Mouse (Mus musculus) MEL (cell line): ENCODE measurements around the gene Map3k7cl. TPM values are rescaled to one million over a fixed set of nuclear protein-coding genes. Genes with fewer than 3 reads are reported as not detected.

Experiments used
- DNase-seq: peaks from one replicate; pipeline ENCODE4 v3.0.0; 2011; ENCODE audit warnings: low read depth, low spot score
- H3K27ac ChIP-seq: 2 replicates; pipeline ENCODE4 v1.5.1; 2012; ENCODE audit warnings: low read depth, mild to moderate bottlenecking, control low read depth, low read length, moderate library complexity; ENCODE audit not compliant: control insufficient read depth
- H3K27me3 ChIP-seq, 2 experiments: fragments of 150-350 bp in 1 of 2; sonication (generic) in 1 of 2; 2 replicates each; pipeline ENCODE4 v1.6.1; 2012; ENCODE audit warnings: low read length in 2 of 2, mild to moderate bottlenecking in 2 of 2, improper control_type of control experiment in 1 of 2, moderate library complexity in 1 of 2; ENCODE audit not compliant: insufficient read depth in 2 of 2, control insufficient read depth in 1 of 2
- H3K36me3 ChIP-seq, 2 experiments: 2 replicates each; pipeline ENCODE4 v1.6.1; 2012 to 2014; ENCODE audit warnings: low read length in 2 of 2, improper control_type of control experiment in 1 of 2, inconsistent platforms in 1 of 2, mild to moderate bottlenecking in 1 of 2; ENCODE audit not compliant: insufficient read depth in 2 of 2, control insufficient read depth in 1 of 2
- H3K4me1 ChIP-seq, 2 experiments: fragments of 150-350 bp in 1 of 2; sonication (generic) in 1 of 2; 2 replicates each; pipeline ENCODE4 v1.6.1; 2012; ENCODE audit warnings: low read length in 2 of 2, improper control_type of control experiment in 1 of 2, mild to moderate bottlenecking in 1 of 2; ENCODE audit not compliant: insufficient read depth in 2 of 2, control insufficient read depth in 1 of 2
- H3K4me3 ChIP-seq, 2 experiments: fragments of 150-350 bp in 1 of 2; sonication (generic) in 1 of 2; 2 replicates each; pipeline ENCODE4 v1.5.1; 2012; ENCODE audit warnings: low read depth in 2 of 2, low read length in 2 of 2, mild to moderate bottlenecking in 2 of 2, moderate library complexity in 2 of 2, control low read depth in 1 of 2, improper control_type of control experiment in 1 of 2; ENCODE audit not compliant: control insufficient read depth in 1 of 2, insufficient read depth in 1 of 2
- H3K79me2 ChIP-seq: 2 replicates; pipeline ENCODE4 v1.6.1; 2012; ENCODE audit warnings: mild to moderate bottlenecking, low read length, moderate library complexity; ENCODE audit not compliant: control insufficient read depth, poor library complexity, insufficient read depth
- H3K9ac ChIP-seq: 2 replicates; pipeline ENCODE4 v1.6.1; 2012; ENCODE audit warnings: low read depth, mild to moderate bottlenecking, control low read depth, low read length, moderate library complexity; ENCODE audit not compliant: control insufficient read depth, poor library complexity, severe bottlenecking
- H3K9me3 ChIP-seq: fragments of 150-350 bp; sonication (generic); replicated peaks from 2 replicates; pipeline ENCODE4 v1.6.1; 2012; ENCODE audit warnings: mild to moderate bottlenecking, low read length, improper control_type of control experiment, moderate library complexity; ENCODE audit not compliant: insufficient read depth
- BHLHE40 ChIP-seq: IDR thresholded peaks from 2 replicates; pipeline ENCODE4 v1.6.1; 2012; ENCODE audit warnings: low read depth, mild to moderate bottlenecking, inconsistent platforms, low read length, improper control_type of control experiment, borderline replicate concordance
- CHD1 ChIP-seq: IDR thresholded peaks from 2 replicates; pipeline ENCODE4 v1.6.1; 2012; ENCODE audit warnings: low read depth, mild to moderate bottlenecking, inconsistent platforms, low read length, improper control_type of control experiment
- CHD2 ChIP-seq: IDR thresholded peaks from 2 replicates; pipeline ENCODE4 v1.6.1; 2011; ENCODE audit warnings: low read length, improper control_type of control experiment
- E2F4 ChIP-seq: IDR thresholded peaks from 2 replicates; pipeline ENCODE4 v1.6.1; 2011; ENCODE audit warnings: low read depth, low read length, improper control_type of control experiment, borderline replicate concordance
- ELF1 ChIP-seq: IDR thresholded peaks from 2 replicates; pipeline ENCODE4 v1.6.1; 2014; ENCODE audit warnings: low read depth, mild to moderate bottlenecking, inconsistent platforms, low read length, improper control_type of control experiment, moderate library complexity
- EP300 ChIP-seq, 2 experiments: IDR thresholded peaks; 2 replicates each; pipeline ENCODE4 v1.6.1; 2011; ENCODE audit warnings: improper control_type of control experiment in 2 of 2, low read length in 2 of 2, low read depth in 1 of 2, mild to moderate bottlenecking in 1 of 2
- ETS1 ChIP-seq: IDR thresholded peaks from 2 replicates; pipeline ENCODE4 v1.6.1; 2012; ENCODE audit warnings: low read depth, mild to moderate bottlenecking, inconsistent platforms, low read length, improper control_type of control experiment, moderate library complexity
- GATA1 ChIP-seq: IDR thresholded peaks from 2 replicates; pipeline ENCODE4 v1.6.1; 2011; ENCODE audit warnings: low read depth, low read length, improper control_type of control experiment
- HCFC1 ChIP-seq: IDR thresholded peaks from 2 replicates; pipeline ENCODE4 v1.6.1; 2012; ENCODE audit warnings: low read depth, mild to moderate bottlenecking, inconsistent platforms, low read length, improper control_type of control experiment, moderate library complexity
- JUND ChIP-seq: IDR thresholded peaks from 2 replicates; pipeline ENCODE4 v1.6.1; 2011; ENCODE audit warnings: low read depth, mild to moderate bottlenecking, improper control_type of control experiment, low read length
- MAX ChIP-seq: IDR thresholded peaks from 2 replicates; pipeline ENCODE4 v1.6.1; 2011; ENCODE audit warnings: low read length, improper control_type of control experiment
- MAZ ChIP-seq: IDR thresholded peaks from 2 replicates; pipeline ENCODE4 v1.6.1; 2012; ENCODE audit warnings: low read depth, mild to moderate bottlenecking, inconsistent platforms, low read length, improper control_type of control experiment
- MEF2A ChIP-seq: IDR thresholded peaks from 2 replicates; pipeline ENCODE4 v1.6.1; 2014; ENCODE audit warnings: low read depth, mild to moderate bottlenecking, inconsistent platforms, low read length, improper control_type of control experiment; ENCODE audit not compliant: poor library complexity, insufficient replicate concordance, severe bottlenecking; ENCODE audit errors: extremely low read depth
- MYB ChIP-seq: IDR thresholded peaks from 2 replicates; pipeline ENCODE4 v1.6.1; 2011; ENCODE audit warnings: mild to moderate bottlenecking, low read depth, low read length, improper control_type of control experiment
- MYC ChIP-seq: IDR thresholded peaks from 2 replicates; pipeline ENCODE4 v1.6.1; 2011; ENCODE audit warnings: low read depth, mild to moderate bottlenecking, low read length, improper control_type of control experiment, moderate library complexity
- NELFE ChIP-seq: IDR thresholded peaks from 2 replicates; pipeline ENCODE4 v1.6.1; 2011; ENCODE audit warnings: low read depth, low read length, improper control_type of control experiment
- POLR2A ChIP-seq, 2 experiments: IDR thresholded peaks; 2 replicates each; pipeline ENCODE4 v1.6.1; 2011 to 2012; ENCODE audit warnings: low read length in 2 of 2, mild to moderate bottlenecking in 2 of 2, control low read depth in 1 of 2, improper control_type of control experiment in 1 of 2, low read depth in 1 of 2, moderate library complexity in 1 of 2; ENCODE audit not compliant: control insufficient read depth in 1 of 2, insufficient read depth in 1 of 2, poor library complexity in 1 of 2
- POLR2AphosphoS2 ChIP-seq: IDR thresholded peaks from 2 replicates; pipeline ENCODE4 v1.6.1; 2011; ENCODE audit warnings: low read length, improper control_type of control experiment
- SIN3A ChIP-seq: IDR thresholded peaks from 2 replicates; pipeline ENCODE4 v1.6.1; 2012; ENCODE audit warnings: low read length, improper control_type of control experiment, inconsistent platforms
- TAL1 ChIP-seq: IDR thresholded peaks from 2 replicates; pipeline ENCODE4 v1.6.1; 2012; ENCODE audit warnings: mild to moderate bottlenecking, inconsistent platforms, low read length, moderate library complexity, mixed read lengths
- TBP ChIP-seq: IDR thresholded peaks from 2 replicates; pipeline ENCODE4 v1.8.0; 2011; ENCODE audit warnings: low read depth, low read length, improper control_type of control experiment
- TCF12 ChIP-seq: IDR thresholded peaks from 2 replicates; pipeline ENCODE4 v1.6.1; 2014; ENCODE audit warnings: low read depth, mild to moderate bottlenecking, inconsistent platforms, low read length, improper control_type of control experiment, moderate library complexity
- UBTF ChIP-seq: IDR thresholded peaks from 2 replicates; pipeline ENCODE4 v1.6.1; 2012; ENCODE audit warnings: low read depth, mild to moderate bottlenecking, inconsistent platforms, low read length, improper control_type of control experiment, moderate library complexity, borderline replicate concordance; ENCODE audit not compliant: insufficient read depth
- USF1 ChIP-seq: IDR thresholded peaks from 2 replicates; pipeline ENCODE4 v1.6.1; 2014; ENCODE audit warnings: low read depth, mild to moderate bottlenecking, inconsistent platforms, low read length, improper control_type of control experiment, moderate library complexity
- ZC3H11A ChIP-seq: IDR thresholded peaks from 2 replicates; pipeline ENCODE4 v1.6.1; 2012; ENCODE audit warnings: low read depth, mild to moderate bottlenecking, inconsistent platforms, low read length, improper control_type of control experiment
- ZKSCAN1 ChIP-seq: IDR thresholded peaks from 2 replicates; pipeline ENCODE4 v1.6.1; 2012; ENCODE audit warnings: low read depth, mild to moderate bottlenecking, inconsistent platforms, low read length, improper control_type of control experiment, moderate library complexity
- ZMIZ1 ChIP-seq: IDR thresholded peaks from 2 replicates; pipeline ENCODE4 v1.6.1; 2012; ENCODE audit warnings: low read depth, mild to moderate bottlenecking, inconsistent platforms, low read length, improper control_type of control experiment, moderate library complexity
- ZNF384 ChIP-seq: IDR thresholded peaks from 2 replicates; pipeline ENCODE4 v1.6.1; 2012; ENCODE audit warnings: low read depth, mild to moderate bottlenecking, inconsistent platforms, low read length, improper control_type of control experiment
- polyA plus RNA-seq, 2 experiments: library from polyadenylated mRNA; stranded (reverse) in 1 of 2; unstranded in 1 of 2; fragments of >175 nt in 1 of 2; fragments of >200 nt in 1 of 2; gene quantifications; 2 replicates each; pipeline versions ENCODE4 v1.2.1 to v1.2.4; 2012; ENCODE audit warnings: low replicate concordance in 2 of 2, low read depth in 1 of 2; ENCODE audit not compliant: insufficient read length in 2 of 2, insufficient read depth in 1 of 2, missing spikeins in 1 of 2
- total RNA-seq: library from RNA; depleted of rRNA; stranded (reverse); fragments of 300-350 nt; gene quantifications from 2 replicates; pipeline ENCODE4 v1.2.3, GENCODE M21; 2012

Map3k7cl gene
- total and polyA plus RNA-seq, 3 experiments: not detected

- Histone ChIP-seq H3K9ac (no peak overlapping the region), H3K27me3 (no peaks in the 10 kb centered on the region), H3K4me1 (no peaks in the 10 kb centered on the region), H3K27ac (no peak overlapping the region), H3K9me3 (no peaks in the 10 kb centered on the region), H3K4me3 (no peak overlapping the region), H3K79me2 (no peaks in the 10 kb centered on the region), H3K36me3 (no peaks in the 10 kb centered on the region)
- TF ChIP-seq POLR2A (IDR thresholded peaks at IDR 0.05; ENCODE audit: control insufficient read depth in 1 of 2, insufficient read depth in 1 of 2, low read depth in 1 of 2, low read length in 2 of 2, poor library complexity in 1 of 2) (no peak), CHD2 (no peak), HCFC1 (no peak), ZNF384 (no peak), MAX (no peak), ZC3H11A (no peak), POLR2AphosphoS2 (no peak), MEF2A (no peak), CHD1 (no peak), EP300 (IDR thresholded peaks at IDR 0.05; ENCODE audit: low read depth in 1 of 2, low read length in 2 of 2) (no peak), BHLHE40 (no peak), UBTF (no peak), ZMIZ1 (no peak), MYC (no peak)
- no peak for DNase-seq
These were observed 25.4 kb upstream of the Map3k7cl start for GRCm38 (mm10) chr16:87527553-87528249.

- no peaks in the 10 kb centered on the region for H3K9me3 ChIP-seq
- H3K9ac ChIP-seq: no peak overlapping the region
- H3K36me3 ChIP-seq: no peaks in the 10 kb centered on the region
- TF ChIP-seq TCF12: no peak
- TF ChIP-seq E2F4: no peak
- no peak for TF ChIP-seq USF1
- TF ChIP-seq ELF1: no peak
- no peak for TF ChIP-seq CHD1
- TF ChIP-seq MAZ: no peak
- no peak for TF ChIP-seq NELFE
- no peak for TF ChIP-seq MYB
- TF ChIP-seq BHLHE40: no peak
- TF ChIP-seq MEF2A: no peak
- no peak for TF ChIP-seq GATA1
- no peak for TF ChIP-seq JUND
- no peak for TF ChIP-seq ZKSCAN1
- TF ChIP-seq MYC: no peak
- TF ChIP-seq ETS1: no peak
- no peak for TF ChIP-seq TAL1
- TF ChIP-seq TBP: no peak
- TF ChIP-seq SIN3A: no peak
- H3K4me1 ChIP-seq: no peaks in the 10 kb centered on the region
- H3K27ac ChIP-seq: no peak overlapping the region
- H3K4me3 ChIP-seq: no peak overlapping the region
- no peaks in the 10 kb centered on the region for H3K79me2 ChIP-seq
- no peak for DNase-seq
- no peaks in the 10 kb centered on the region for H3K27me3 ChIP-seq
These were observed 24.4 kb upstream of the Map3k7cl start for GRCm38 (mm10) chr16:87528755-87529154.
